Mouse (Mus musculus): ENCODE measurements around the gene Gpsm1.

The Gpsm1 gene

GRCm38 (mm10) chr2:26313394-26313793 lies 1.9 kb upstream of the Gpsm1 start:
- DNase-seq = no peak

- DNase-seq = peak; percentile 78 to 94
Measured at GRCm38 (mm10) chr2:26314281-26315071, 839 bp upstream of the Gpsm1 start.

- DNase-seq = peak; percentile 60 to 72
Measured at GRCm38 (mm10) chr2:26315925-26316311, 603 bp downstream of the Gpsm1 start.

GRCm38 (mm10) chr2:26316576-26317246 lies 1.4 kb downstream of the Gpsm1 start:
- peak in 1 of 2 experiments; percentile 40 for DNase-seq

GRCm38 (mm10) chr2:26317371-26317770 lies 2.1 kb downstream of the Gpsm1 start:
- no peak for DNase-seq

GRCm38 (mm10) chr2:26317991-26318672 lies 2.8 kb downstream of the Gpsm1 start:
- DNase-seq = peak in 1 of 2 experiments; percentile 15

GRCm38 (mm10) chr2:26319109-26319508 lies 3.8 kb downstream of the Gpsm1 start:
- peak in 1 of 2 experiments; percentile 19 for DNase-seq

GRCm38 (mm10) chr2:26319519-26320244 lies 4.4 kb downstream of the Gpsm1 start:
- peak in 1 of 2 experiments; percentile 20 for DNase-seq

- DNase-seq = peak in 1 of 2 experiments; percentile 16
Measured at GRCm38 (mm10) chr2:26320245-26321185, 5.2 kb downstream of the Gpsm1 start.

GRCm38 (mm10) chr2:26323589-26324325 lies 8.4 kb downstream of the Gpsm1 start:
- DNase-seq = no peak

- no peak for DNase-seq
Measured at GRCm38 (mm10) chr2:26324917-26325316, 9.6 kb downstream of the Gpsm1 start.

- DNase-seq = peak; percentile 68 to 73
Measured at GRCm38 (mm10) chr2:26325386-26326181, 10.3 kb downstream of the Gpsm1 start.

- peak in 1 of 2 experiments; percentile 36 for DNase-seq
Measured at GRCm38 (mm10) chr2:26327852-26328251, 12.5 kb downstream of the Gpsm1 start.

GRCm38 (mm10) chr2:26329402-26329801 lies 14.1 kb downstream of the Gpsm1 start:
- DNase-seq = no peak

GRCm38 (mm10) chr2:26330056-26330468 lies 14.7 kb downstream of the Gpsm1 start:
- DNase-seq = no peak

- no peak for DNase-seq
Measured at GRCm38 (mm10) chr2:26330702-26331101, 15.4 kb downstream of the Gpsm1 start.

- no peak for DNase-seq
Measured at GRCm38 (mm10) chr2:26338302-26339203, 23.2 kb downstream of the Gpsm1 start.

- no peak for DNase-seq
Measured at GRCm38 (mm10) chr2:26339204-26339551, 23.9 kb downstream of the Gpsm1 start.

- DNase-seq = peak in 1 of 2 experiments; percentile 53
Measured at GRCm38 (mm10) chr2:26341510-26341981, 26.2 kb downstream of the Gpsm1 start.
